Mouse (Mus musculus) stomach, postnatal 0 days (tissue): Measurements from ENCODE around the gene Ciao2a. TPM values are rescaled to one million over a fixed set of nuclear protein-coding genes. Genes with fewer than 3 reads are reported as not detected.

Experiments
- ATAC-seq: fragments of 200-750 bp; cut with Nextera tagmentation; 2 replicates; pipeline ENCODE4 v1.8.0; 2017; ENCODE audit not compliant: low FRiP score, low TSS enrichment
- DNase-seq: peaks from one replicate; pipeline ENCODE4 v3.0.0-alpha.2; 2016; ENCODE audit warnings: low spot score
- H3K27ac ChIP-seq: fragments of 300-500 bp; sonication (generic); replicated peaks from 2 replicates; pipeline ENCODE4 v1.5.1; 2014; ENCODE audit warnings: mild to moderate bottlenecking, control low read depth
- H3K27me3 ChIP-seq: fragments of 300-500 bp; sonication (generic); 2 replicates; pipeline ENCODE4 v1.6.1; 2014; ENCODE audit warnings: low read length; ENCODE audit not compliant: control insufficient read depth, insufficient read depth
- H3K36me3 ChIP-seq: fragments of 300-500 bp; sonication (generic); 2 replicates; pipeline ENCODE4 v1.6.1; 2014; ENCODE audit warnings: low read length, mixed read lengths; ENCODE audit not compliant: control insufficient read depth, insufficient read depth
- H3K4me1 ChIP-seq: fragments of 300-500 bp; sonication (generic); replicated peaks from 2 replicates; pipeline ENCODE4 v1.6.1; 2014; ENCODE audit warnings: antibody characterized with exemption; ENCODE audit not compliant: control insufficient read depth, insufficient read depth
- H3K4me2 ChIP-seq: fragments of 300-500 bp; sonication (generic); replicated peaks from 2 replicates; pipeline ENCODE4 v1.6.1; 2014; ENCODE audit warnings: low read depth, mild to moderate bottlenecking, control low read depth, moderate library complexity
- H3K4me3 ChIP-seq: fragments of 300-500 bp; sonication (generic); 2 replicates; pipeline ENCODE4 v1.5.1; 2014; ENCODE audit warnings: low read depth, low read length, control low read depth
- H3K9ac ChIP-seq: fragments of 300-500 bp; sonication (generic); 2 replicates; pipeline ENCODE4 v1.6.1; 2014; ENCODE audit warnings: mild to moderate bottlenecking, low read length, control low read depth, mixed read lengths
- H3K9me3 ChIP-seq: fragments of 300-500 bp; sonication (generic); 2 replicates; pipeline ENCODE4 v1.6.1; 2016; ENCODE audit warnings: low read length; ENCODE audit not compliant: control insufficient read depth
- CTCF ChIP-seq: IDR thresholded peaks from 2 replicates; pipeline ENCODE4 v1.5.1; 2016; ENCODE audit warnings: antibody characterized with exemption, low read depth, mild to moderate bottlenecking, moderate library complexity
- EP300 ChIP-seq: optimal IDR thresholded peaks from 2 replicates; pipeline ENCODE3; 2016; ENCODE audit warnings: antibody characterized with exemption
- WGBS: fragments of 180-500 bp; shearing (Covaris S2); extraction: QIAGEN DNeasy Blood & Tissue Kit; methylation state at CpG from one replicate; pipeline ENCODE4 v1.1.7; 2014; 5-methylcytosine and 5-hydroxymethylcytosine counted together
- polyA plus RNA-seq: library from polyadenylated mRNA; unstranded; fragments of >200 nt; fragmentation: Nextera tagmentation; extraction: Ambion mirVana; gene quantifications from 2 replicates; pipeline ENCODE4 v1.2.1, GENCODE M21; 2015

Gene Ciao2a
- polyA plus RNA-seq, 1 experiment from 2014 or later = 138 TPM

DNA sequence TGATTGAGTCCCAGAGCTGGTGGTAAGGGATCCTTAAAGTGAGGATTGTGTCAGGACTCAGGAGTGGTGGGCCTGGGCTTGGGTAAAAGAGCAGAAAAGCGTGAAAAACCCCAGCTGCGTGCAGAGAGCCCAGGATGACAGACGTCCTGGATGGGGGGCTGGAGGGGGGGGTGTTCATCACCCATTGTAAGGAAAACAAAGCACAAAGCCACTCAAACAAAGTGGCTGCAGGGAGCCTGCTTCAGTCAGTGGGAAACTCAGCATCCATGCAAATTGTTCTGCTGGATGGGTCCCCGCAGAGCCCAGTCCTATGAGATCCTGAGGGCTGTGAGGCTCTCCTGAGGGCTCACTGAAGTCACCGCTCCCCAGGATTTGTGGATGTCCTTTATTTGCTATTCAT, 44.1 kb downstream of the Ciao2a start:
- 49% methylated on average over 5 of the region's 5 CpGs for WGBS
- TF ChIP-seq EP300 = no peak
- no peak for TF ChIP-seq CTCF
- ATAC-seq = no peak

DNA sequence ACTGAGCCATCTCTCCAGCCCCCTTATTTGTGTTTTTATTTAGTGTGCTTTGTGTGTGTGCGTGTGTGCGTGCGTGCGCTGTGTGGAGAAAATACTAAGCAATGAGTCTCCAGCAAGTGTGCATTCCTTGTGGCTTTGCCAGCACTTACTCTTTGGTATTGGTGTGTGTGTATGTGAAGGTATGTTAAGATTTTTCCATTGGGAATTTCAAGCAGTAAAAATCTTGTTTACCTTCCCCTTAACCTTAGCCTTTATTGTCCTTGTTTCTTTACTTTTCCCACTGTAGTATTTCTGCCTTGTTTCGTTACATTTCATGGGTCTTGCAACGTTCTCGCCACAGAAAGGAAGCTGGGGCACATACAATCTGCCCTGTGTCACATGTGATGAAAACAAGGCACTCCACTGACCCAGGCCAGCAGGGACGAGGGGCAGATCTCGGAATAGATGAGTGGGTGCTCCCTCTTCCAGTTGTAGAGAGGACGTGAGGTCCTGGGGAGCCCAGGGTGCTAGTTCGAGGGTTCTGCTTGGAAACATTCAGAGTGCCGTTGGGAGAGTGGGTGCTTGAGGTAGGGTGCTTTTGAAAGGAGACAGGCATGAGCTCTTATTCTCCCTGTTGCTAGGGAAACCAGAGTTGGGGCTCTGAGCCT, 45.0 kb downstream of the Ciao2a start:
- no peak overlapping the region for H3K9ac ChIP-seq
- DNase-seq (no peak), ATAC-seq (no peak)
- WGBS = 73% methylated on average over 12 of the region's 12 CpGs
- no peak overlapping the region for H3K4me3 ChIP-seq
- TF ChIP-seq CTCF (no peak), EP300 (no peak)
- H3K27me3 ChIP-seq = no peaks in the 10 kb centered on the region
- H3K4me1 ChIP-seq = no peaks in the 10 kb centered on the region
- no peaks in the 10 kb centered on the region for H3K36me3 ChIP-seq
- H3K4me2 ChIP-seq = no peak overlapping the region
- no peak overlapping the region for H3K27ac ChIP-seq
- no peaks in the 10 kb centered on the region for H3K9me3 ChIP-seq

More for the DNA sequence above, 44.1 kb downstream of the Ciao2a start:
- Histone ChIP-seq H3K27ac (no peak overlapping the region), H3K4me3 (no peak overlapping the region), H3K4me1 (no peaks in the 10 kb centered on the region), H3K4me2 (no peak overlapping the region), H3K9ac (no peak overlapping the region), H3K36me3 (no peaks in the 10 kb centered on the region), H3K27me3 (no peaks in the 10 kb centered on the region), H3K9me3 (no peaks in the 10 kb centered on the region)
- DNase-seq = no peak

DNA sequence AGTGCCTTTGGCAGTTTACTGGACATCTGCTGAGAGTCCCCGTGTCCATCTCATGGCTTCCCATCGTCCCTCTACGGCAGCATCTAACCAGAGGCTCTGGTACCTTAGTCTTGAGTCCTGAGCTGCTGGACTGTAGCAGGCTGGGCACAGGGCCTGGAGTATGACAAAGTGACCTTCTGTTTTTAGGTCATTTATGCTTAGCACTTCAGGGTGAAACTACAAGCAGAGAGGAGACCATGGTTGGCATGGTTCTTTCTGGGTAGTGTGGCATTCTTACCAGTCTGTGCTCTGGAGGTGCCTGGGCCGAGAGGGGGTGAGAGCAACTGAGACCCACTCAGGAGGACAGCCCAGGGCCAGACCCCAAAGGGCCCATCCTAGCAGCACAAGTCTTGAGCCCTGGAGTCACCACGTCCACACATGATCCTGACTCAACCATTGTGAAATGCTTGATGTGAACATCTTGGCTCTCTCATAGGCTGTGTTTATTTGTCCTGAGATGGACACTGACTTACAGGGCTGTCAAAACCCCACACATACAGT, 47.0 kb downstream of the Ciao2a start:
- WGBS = 95% methylated on average over 5 of the region's 5 CpGs

DNA sequence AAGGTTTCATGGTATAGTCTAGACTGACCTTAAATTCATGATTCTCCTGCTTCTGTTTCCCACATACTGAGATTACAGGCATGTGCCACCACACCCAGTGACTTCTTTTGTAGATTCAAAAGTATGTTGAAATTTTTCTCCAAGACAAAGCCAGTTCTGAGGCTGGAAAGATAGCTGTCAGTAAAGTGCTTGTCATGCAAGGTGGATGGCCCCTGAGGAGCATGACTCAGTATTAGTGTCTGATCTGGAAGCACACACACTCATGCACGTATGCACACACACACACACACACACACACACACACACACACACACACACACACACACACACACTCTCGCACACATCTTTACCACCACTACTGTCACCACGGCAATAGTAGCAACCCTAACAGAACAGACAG, 48.6 kb downstream of the Ciao2a start:
- Histone ChIP-seq H3K4me1 (no peaks in the 10 kb centered on the region), H3K27me3 (no peaks in the 10 kb centered on the region), H3K4me2 (no peak overlapping the region), H3K9ac (no peak overlapping the region), H3K27ac (no peak overlapping the region), H3K9me3 (no peaks in the 10 kb centered on the region), H3K36me3 (no peaks in the 10 kb centered on the region), H3K4me3 (no peak overlapping the region)
- no peak for ATAC-seq
- 83% methylated on average over 3 of the region's 3 CpGs for WGBS
- no peak for DNase-seq
- no peak for TF ChIP-seq CTCF
- no peak for TF ChIP-seq EP300

More for the DNA sequence above, 47.0 kb downstream of the Ciao2a start:
- no peak for DNase-seq
- no peaks in the 10 kb centered on the region for H3K27me3 ChIP-seq
- H3K9me3 ChIP-seq = no peaks in the 10 kb centered on the region
- ATAC-seq = no peak
- no peak for TF ChIP-seq EP300
- no peak overlapping the region for H3K4me3 ChIP-seq
- no peak overlapping the region for H3K4me2 ChIP-seq
- no peak overlapping the region for H3K27ac ChIP-seq
- H3K9ac ChIP-seq = no peak overlapping the region
- no peaks in the 10 kb centered on the region for H3K36me3 ChIP-seq
- H3K4me1 ChIP-seq = no peaks in the 10 kb centered on the region

DNA sequence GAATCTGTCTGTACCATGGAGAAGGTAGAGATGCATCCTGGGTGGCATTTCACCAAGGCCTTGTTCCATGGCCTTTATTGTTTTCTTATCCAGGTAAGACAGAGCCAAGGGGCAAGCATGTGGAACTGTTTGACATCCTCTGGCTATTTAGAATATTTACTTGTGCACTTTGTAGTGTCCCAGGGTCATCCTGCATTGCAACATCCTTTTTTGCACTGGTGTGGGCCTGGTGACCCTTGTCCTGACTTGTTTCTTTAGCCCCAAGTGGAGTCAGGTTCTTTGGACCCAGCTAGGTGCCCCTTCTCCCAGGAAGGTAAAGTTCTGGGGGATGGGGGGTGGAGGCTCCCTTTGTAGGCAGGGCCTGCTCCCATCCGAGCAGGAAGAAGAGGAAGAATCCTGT, 51.6 kb downstream of the Ciao2a start:
- H3K27ac ChIP-seq = no peak overlapping the region
- DNase-seq (no peak), ATAC-seq (no peak)
- no peak overlapping the region for H3K9ac ChIP-seq
- no peak overlapping the region for H3K4me2 ChIP-seq
- no peaks in the 10 kb centered on the region for H3K4me1 ChIP-seq
- no peaks in the 10 kb centered on the region for H3K9me3 ChIP-seq
- TF ChIP-seq EP300 (no peak), CTCF (no peak)
- WGBS = 50% methylated on average over 1 of the region's 1 CpGs
- no peaks in the 10 kb centered on the region for H3K36me3 ChIP-seq
- H3K27me3 ChIP-seq = no peaks in the 10 kb centered on the region
- no peak overlapping the region for H3K4me3 ChIP-seq

DNA sequence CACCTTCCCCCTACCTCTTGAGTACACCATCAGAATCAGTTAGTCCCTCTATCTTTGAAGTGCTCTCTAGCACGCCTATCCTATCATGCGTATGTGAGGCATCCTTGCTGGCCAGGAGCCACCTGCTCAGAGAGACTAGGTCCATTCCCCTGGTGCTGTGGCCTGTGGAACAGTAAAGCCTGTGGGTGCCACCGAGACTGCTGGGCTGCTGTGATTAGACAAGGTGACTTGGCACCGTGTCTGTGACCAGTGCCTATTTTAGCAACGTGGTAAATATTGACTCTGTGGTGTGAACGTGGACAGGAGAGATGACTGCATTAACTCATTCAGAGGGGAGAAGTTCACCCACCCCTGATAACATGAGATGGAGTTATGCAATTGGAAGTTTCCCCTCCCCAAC, 53.4 kb downstream of the Ciao2a start:
- WGBS = 55% methylated on average over 6 of the region's 6 CpGs
- H3K36me3 ChIP-seq = no peaks in the 10 kb centered on the region
- TF ChIP-seq CTCF (no peak), EP300 (no peak)
- no peak overlapping the region; the same call in 1 of the 2 replicates for H3K27ac ChIP-seq
- no peaks in the 10 kb centered on the region for H3K9me3 ChIP-seq
- no peak overlapping the region for H3K4me2 ChIP-seq
- H3K4me1 ChIP-seq = no peaks in the 10 kb centered on the region
- H3K27me3 ChIP-seq = no peaks in the 10 kb centered on the region
- H3K4me3 ChIP-seq = no peak overlapping the region
- peak; percentile 66 for DNase-seq
- peak; percentile 73 for ATAC-seq
- no peak overlapping the region for H3K9ac ChIP-seq
